9 mouse cellular contexts compared by ENCODE assay signal in genomic region chr6:61180756-61181191, GRCm38 (mm10). TPM values are rescaled to one million over a fixed set of nuclear protein-coding genes. Genes with fewer than 3 reads are reported as not detected.
DNase-seq lines count a peak whose midpoint lies in the region; ATAC-seq lines count a peak whose summit lies in the region.
"Had no signal": no experiment of that assay in that cellular context is flagged by ENCODE, and none has a peak within 500 bp of the region (broad histone marks: within the 10 kb centered on the region; RNA-seq: fewer than 3 reads in every experiment).

No protein-coding gene starts in this region.

- peaks cover 10% of the 10 kb centered on the region; the same call in 1 of the 2 replicates for H3K4me1 ChIP-seq in forebrain, embryonic 14.5 days (ENCODE audit: control insufficient read depth, insufficient read depth, low read length)
- H3K4me1 ChIP-seq in intestine, embryonic 15.5 days (replicated peaks) = no peaks in the 10 kb centered on the region
- peaks cover 13% of the 10 kb centered on the region for H3K4me1 ChIP-seq in limb, embryonic 12.5 days (replicated peaks)
- peaks cover 21% of the 10 kb centered on the region for H3K4me1 ChIP-seq in midbrain, embryonic 16.5 days (ENCODE audit: control insufficient read depth, insufficient read depth, low read length)

- ATAC-seq in cerebellum, adult (ENCODE audit: insufficient number of reproducible peaks, low FRiP score, low TSS enrichment) = peak; percentile 41
- peak; percentile 59 for ATAC-seq in forebrain, embryonic 14.5 days
- ATAC-seq in intestine, embryonic 15.5 days = peak; percentile 67
- ATAC-seq in limb, embryonic 12.5 days (ENCODE audit: insufficient number of reproducible peaks, insufficient read depth, low FRiP score, low TSS enrichment, low read depth) = no peak
- peak; percentile 76 for ATAC-seq in midbrain, embryonic 16.5 days

- no peaks in the 10 kb centered on the region for H3K27me3 ChIP-seq in forebrain, embryonic 14.5 days (replicated peaks; ENCODE audit: control insufficient read depth, insufficient read depth, low read length)
- H3K27me3 ChIP-seq in intestine, embryonic 15.5 days (replicated peaks) = no peaks in the 10 kb centered on the region
- H3K27me3 ChIP-seq in limb, embryonic 12.5 days = peaks cover 5% of the 10 kb centered on the region; the same call in 1 of the 2 replicates
- H3K27me3 ChIP-seq in midbrain, embryonic 16.5 days (ENCODE audit: control insufficient read depth, insufficient read depth, low read depth, low read length) = no peaks in the 10 kb centered on the region
- H3K27me3 ChIP-seq: CH12.LX had no signal

- peak overlapping the region; percentile 71 for H3K4me2 ChIP-seq in forebrain, embryonic 14.5 days (ENCODE audit: low read length)
- peak overlapping the region; percentile 93 for H3K4me2 ChIP-seq in intestine, embryonic 15.5 days (replicated peaks)
- H3K4me2 ChIP-seq in limb, embryonic 12.5 days = peak overlapping the region; percentile 89
- H3K4me2 ChIP-seq in midbrain, embryonic 16.5 days (ENCODE audit: low read length) = peak overlapping the region; percentile 83

- H3K9me3 ChIP-seq in forebrain, embryonic 14.5 days (replicated peaks; ENCODE audit: control insufficient read depth, low read length) = no peaks in the 10 kb centered on the region
- no peaks in the 10 kb centered on the region for H3K9me3 ChIP-seq in intestine, embryonic 15.5 days
- H3K9me3 ChIP-seq in limb, embryonic 12.5 days = no peaks in the 10 kb centered on the region
- no peaks in the 10 kb centered on the region for H3K9me3 ChIP-seq in midbrain, embryonic 16.5 days (replicated peaks; ENCODE audit: control insufficient read depth, low read length, poor library complexity, severe bottlenecking)

- peak overlapping the region; percentile 93 for H3K9ac ChIP-seq in forebrain, embryonic 14.5 days (ENCODE audit: low read length)
- H3K9ac ChIP-seq in intestine, embryonic 15.5 days = peak overlapping the region; percentile 71
- peak overlapping the region; percentile 82 for H3K9ac ChIP-seq in limb, embryonic 12.5 days (replicated peaks)
- peak overlapping the region; percentile 95 for H3K9ac ChIP-seq in midbrain, embryonic 16.5 days (ENCODE audit: low read depth, low read length)

- no peaks in the 10 kb centered on the region for H3K36me3 ChIP-seq in forebrain, embryonic 14.5 days (ENCODE audit: control insufficient read depth, insufficient read depth, low read length)
- no peaks in the 10 kb centered on the region for H3K36me3 ChIP-seq in intestine, embryonic 15.5 days
- no peaks in the 10 kb centered on the region for H3K36me3 ChIP-seq in limb, embryonic 12.5 days
- no peaks in the 10 kb centered on the region for H3K36me3 ChIP-seq in midbrain, embryonic 16.5 days (ENCODE audit: control insufficient read depth, insufficient read depth, low read length)

- DNase-seq in cerebellum, postnatal 4 days (ENCODE audit: low spot score in 2 of 2) = no peak
- DNase-seq in ES-CJ7 (ENCODE audit: low read depth, low spot score) = peak; percentile 49
- DNase-seq in forebrain, embryonic 14.5 days (ENCODE audit: low spot score) = peak; percentile 70
- DNase-seq in thymus, postnatal 0 days (ENCODE audit: low spot score) = peak; percentile 2

- H3K4me3 ChIP-seq in forebrain, embryonic 14.5 days (ENCODE audit: low read depth, low read length) = peak overlapping the region; percentile 89
- peak overlapping the region; percentile 66 for H3K4me3 ChIP-seq in intestine, embryonic 15.5 days (replicated peaks)
- peak overlapping the region; percentile 87 for H3K4me3 ChIP-seq in limb, embryonic 12.5 days (replicated peaks)
- peak overlapping the region; percentile 93 for H3K4me3 ChIP-seq in midbrain, embryonic 16.5 days (ENCODE audit: low read depth, low read length)

- WGBS in forebrain, embryonic 14.5 days = 0% methylated on average over 22 of the region's 42 CpGs
- under 1% methylated on average over 31 of the region's 42 CpGs for WGBS in intestine, embryonic 15.5 days
- under 1% methylated on average over 35 of the region's 42 CpGs for WGBS in limb, embryonic 12.5 days
- WGBS in midbrain, embryonic 16.5 days = under 1% methylated on average over 30 of the region's 42 CpGs

- peak overlapping the region; percentile 94 for H3K27ac ChIP-seq in forebrain, embryonic 14.5 days (ENCODE audit: low read depth, low read length)
- H3K27ac ChIP-seq in intestine, embryonic 15.5 days = peak overlapping the region; percentile 56
- H3K27ac ChIP-seq in limb, embryonic 12.5 days = peak overlapping the region; percentile 85
- H3K27ac ChIP-seq in midbrain, embryonic 16.5 days (ENCODE audit: low read length) = peak overlapping the region; percentile 95

RNA-seq across cellular contexts. Expression of gene Ccser1, which starts 0.7 kb away (rescaled TPM):
- polyA plus RNA-seq in forebrain, embryonic 14.5 days (2014; fragmentation: Nextera tagmentation; extraction: Ambion mirVana) = 16.9 and 18.3 TPM in 2 replicates
- 4.9 and 5.6 TPM in 2 replicates for polyA plus RNA-seq in intestine, embryonic 15.5 days (2015; fragmentation: Nextera tagmentation; extraction: Ambion mirVana)
- 13.7 and 14.3 TPM in 2 replicates for polyA plus RNA-seq in limb, embryonic 12.5 days (2016; fragmentation: Nextera tagmentation; extraction: Ambion mirVana)
- 19.8 and 21.5 TPM in 2 replicates for polyA plus RNA-seq in midbrain, embryonic 16.5 days (2015; fragmentation: Nextera tagmentation; extraction: Ambion mirVana)
- polyA plus RNA-seq in thymus, postnatal 0 days (2015; fragmentation: Nextera tagmentation; extraction: Ambion mirVana) = 2.6 and 2.8 TPM in 2 replicates

Comparison
In these comparisons a context has a peak if more than half of its experiments do, and no peak if none do; other contexts are left out.
1. DNase-seq: peak in ES-CJ7 (single experiment), forebrain, embryonic 14.5 days (single experiment) and thymus, postnatal 0 days (single experiment); none in cerebellum, postnatal 4 days (0 of 2).
2. Peak in every context shown above with its lines, with median percentiles within 50 percentile points of each other: H3K27ac ChIP-seq, H3K4me2 ChIP-seq, H3K4me3 ChIP-seq and H3K9ac ChIP-seq.